Mouse (Mus musculus): ENCODE measurements around the gene Igf2bp1. TPM values are rescaled to one million over a fixed set of nuclear protein-coding genes. Genes with fewer than 3 reads are reported as not detected.
"Not testable (repeated sequence)": the region's sequence is repeated elsewhere in the genome, so short reads cannot be mapped to it uniquely, and the experiment has no call there.

The Igf2bp1 gene
- polyA plus RNA-seq, 1 experiment from 2014 or later: 78.7 TPM

DNA sequence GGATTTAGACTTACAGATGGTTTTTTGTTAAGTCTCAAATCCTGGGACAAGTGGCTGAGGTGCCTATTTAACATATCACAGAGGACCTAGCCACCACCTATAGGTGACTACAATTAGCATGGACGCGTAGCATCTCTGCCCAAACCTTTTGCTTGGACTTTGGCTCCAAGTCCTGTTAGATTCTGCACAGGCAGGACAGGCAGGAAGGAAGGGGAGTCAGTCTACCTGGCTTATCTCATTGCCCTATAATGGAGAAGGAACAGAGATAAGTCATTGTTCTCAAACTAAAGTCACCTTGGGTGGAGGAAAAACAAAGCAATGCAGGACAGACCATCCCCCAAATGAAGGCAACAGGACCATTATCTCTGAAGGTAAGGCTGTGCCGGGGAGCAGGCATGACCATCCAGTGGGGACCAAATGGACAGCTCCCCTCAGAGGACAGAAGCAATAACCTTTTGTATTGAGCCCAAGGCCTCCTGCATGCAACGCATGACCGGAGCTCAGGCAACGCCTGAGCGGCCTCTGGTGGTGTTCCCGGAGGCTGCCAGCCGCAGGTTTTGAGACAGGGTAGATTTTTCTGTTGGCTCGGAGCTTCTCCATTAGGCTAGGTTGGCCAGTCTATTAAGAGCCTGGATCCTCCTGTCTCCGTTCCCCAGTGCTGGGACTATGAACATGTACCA lies 65.8 kb downstream of the Igf2bp1 start:
- no peaks in the 10 kb centered on the region for H3K4me1 ChIP-seq (ENCODE audit: control insufficient read depth, insufficient read depth, low read length)
- no peak overlapping the region for H3K4me3 ChIP-seq (ENCODE audit: low read depth, low read length)
- H3K36me3 ChIP-seq (replicated peaks; ENCODE audit: control insufficient read depth, insufficient read depth, low read depth, low read length): no peaks in the 10 kb centered on the region
- H3K9me3 ChIP-seq (replicated peaks; ENCODE audit: control insufficient read depth, low read length): no peaks in the 10 kb centered on the region
- H3K27ac ChIP-seq (replicated peaks; ENCODE audit: low read depth, low read length): no peak overlapping the region
- 35% methylated on average over 11 of the region's 11 CpGs for WGBS
- no peaks in the 10 kb centered on the region for H3K27me3 ChIP-seq (ENCODE audit: control insufficient read depth, insufficient read depth, low read length)
- DNase-seq (ENCODE audit: low spot score): no peak
- no peak overlapping the region for H3K9ac ChIP-seq (replicated peaks; ENCODE audit: low read length)
- H3K4me2 ChIP-seq (ENCODE audit: low read depth, low read length): no peak overlapping the region
- ATAC-seq (replicated peaks; ENCODE audit: insufficient number of reproducible peaks, low FRiP score, low TSS enrichment, low read depth): no peak

DNA sequence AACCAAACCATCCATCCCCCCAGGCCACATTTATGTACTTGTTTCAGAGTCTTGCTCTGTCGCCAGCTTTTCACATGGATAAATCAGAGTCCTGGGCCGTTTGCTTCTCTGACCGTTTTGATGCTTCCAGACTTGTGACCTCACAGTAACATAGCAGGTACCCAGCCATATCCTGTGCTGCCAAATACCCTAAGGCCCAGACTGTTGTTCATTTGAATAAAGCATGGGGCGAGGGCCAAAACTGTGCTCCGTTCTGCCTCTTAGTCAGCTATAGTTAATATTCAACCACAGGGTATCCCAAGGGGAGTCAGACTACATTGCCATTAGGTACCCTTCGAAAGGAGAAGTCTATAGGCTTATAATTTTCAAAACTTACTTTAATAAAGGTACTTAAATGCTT lies 69.3 kb downstream of the Igf2bp1 start:
- H3K36me3 ChIP-seq (replicated peaks; ENCODE audit: control insufficient read depth, insufficient read depth, low read depth, low read length): no peaks in the 10 kb centered on the region
- H3K27ac ChIP-seq (replicated peaks; ENCODE audit: low read depth, low read length): no peak overlapping the region
- H3K4me1 ChIP-seq (ENCODE audit: control insufficient read depth, insufficient read depth, low read length): no peaks in the 10 kb centered on the region
- no peak overlapping the region for H3K4me2 ChIP-seq (ENCODE audit: low read depth, low read length)
- 85% methylated on average over 6 of the region's 6 CpGs for WGBS
- no peak for DNase-seq (ENCODE audit: low spot score)
- H3K9me3 ChIP-seq (replicated peaks; ENCODE audit: control insufficient read depth, low read length): no peaks in the 10 kb centered on the region
- ATAC-seq (replicated peaks; ENCODE audit: insufficient number of reproducible peaks, low FRiP score, low TSS enrichment, low read depth): no peak
- no peaks in the 10 kb centered on the region for H3K27me3 ChIP-seq (ENCODE audit: control insufficient read depth, insufficient read depth, low read length)
- H3K9ac ChIP-seq (replicated peaks; ENCODE audit: low read length): no peak overlapping the region
- no peak overlapping the region for H3K4me3 ChIP-seq (ENCODE audit: low read depth, low read length)

DNA sequence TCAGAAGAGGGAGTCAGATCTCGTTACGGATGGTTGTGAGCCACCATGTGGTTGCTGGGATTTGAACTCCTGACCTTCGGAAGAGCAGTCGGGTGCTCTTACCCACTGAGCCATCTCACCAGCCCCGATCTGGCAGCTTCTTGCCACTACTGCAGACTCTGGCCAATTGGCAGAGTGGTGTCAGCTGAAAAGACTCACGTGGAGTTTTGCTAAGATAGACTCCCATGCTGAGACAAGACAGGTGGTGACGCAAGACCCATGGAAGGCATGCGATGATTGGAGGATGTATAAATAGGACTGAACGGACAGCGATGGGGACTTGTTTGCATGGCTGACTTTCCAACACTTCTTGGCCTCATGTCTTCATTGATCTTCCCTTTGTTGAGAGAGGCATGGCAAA lies 73.6 kb downstream of the Igf2bp1 start:
- H3K36me3 ChIP-seq (replicated peaks; ENCODE audit: control insufficient read depth, insufficient read depth, low read depth, low read length); H3K9ac ChIP-seq (replicated peaks; ENCODE audit: low read length); DNase-seq (ENCODE audit: low spot score); H3K4me3 ChIP-seq (ENCODE audit: low read depth, low read length); ATAC-seq (replicated peaks; ENCODE audit: insufficient number of reproducible peaks, low FRiP score, low TSS enrichment, low read depth); H3K4me1 ChIP-seq (ENCODE audit: control insufficient read depth, insufficient read depth, low read length); H3K9me3 ChIP-seq (replicated peaks; ENCODE audit: control insufficient read depth, low read length); H3K27ac ChIP-seq (replicated peaks; ENCODE audit: low read depth, low read length); H3K4me2 ChIP-seq (ENCODE audit: low read depth, low read length); H3K27me3 ChIP-seq (ENCODE audit: control insufficient read depth, insufficient read depth, low read length): not testable (repeated sequence)
- 87% methylated on average over 8 of the region's 10 CpGs for WGBS

DNA sequence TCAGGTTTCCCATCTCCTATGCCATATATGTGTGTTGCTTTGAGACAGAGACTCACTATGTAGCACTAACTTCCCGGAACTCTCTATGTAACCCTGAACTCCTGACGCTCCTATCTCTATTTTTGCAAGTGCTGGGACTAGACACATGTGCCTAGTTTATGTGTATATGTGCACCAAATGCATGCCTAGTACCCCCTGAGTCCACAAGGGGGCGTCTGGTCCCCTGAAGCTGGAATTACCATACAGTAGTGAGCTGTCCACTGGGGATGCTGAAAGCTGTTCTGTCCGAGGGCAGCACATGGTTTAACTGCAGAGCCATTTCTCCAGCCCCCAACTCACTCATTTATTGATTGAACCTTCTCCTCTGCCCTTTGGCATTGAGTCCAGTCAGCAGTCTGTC lies 79.3 kb downstream of the Igf2bp1 start:
- Histone ChIP-seq H3K4me3 (ENCODE audit: low read depth, low read length) (no peak overlapping the region), H3K9me3 (replicated peaks; ENCODE audit: control insufficient read depth, low read length) (no peaks in the 10 kb centered on the region), H3K4me2 (ENCODE audit: low read depth, low read length) (no peak overlapping the region), H3K27me3 (ENCODE audit: control insufficient read depth, insufficient read depth, low read length) (no peaks in the 10 kb centered on the region), H3K9ac (replicated peaks; ENCODE audit: low read length) (no peak overlapping the region), H3K36me3 (replicated peaks; ENCODE audit: control insufficient read depth, insufficient read depth, low read depth, low read length) (no peaks in the 10 kb centered on the region), H3K27ac (replicated peaks; ENCODE audit: low read depth, low read length) (no peak overlapping the region), H3K4me1 (ENCODE audit: control insufficient read depth, insufficient read depth, low read length) (no peaks in the 10 kb centered on the region)
- ATAC-seq (replicated peaks; ENCODE audit: insufficient number of reproducible peaks, low FRiP score, low TSS enrichment, low read depth) (no peak), DNase-seq (ENCODE audit: low spot score) (no peak)
- WGBS: 69% methylated on average over 4 of the region's 4 CpGs

DNA sequence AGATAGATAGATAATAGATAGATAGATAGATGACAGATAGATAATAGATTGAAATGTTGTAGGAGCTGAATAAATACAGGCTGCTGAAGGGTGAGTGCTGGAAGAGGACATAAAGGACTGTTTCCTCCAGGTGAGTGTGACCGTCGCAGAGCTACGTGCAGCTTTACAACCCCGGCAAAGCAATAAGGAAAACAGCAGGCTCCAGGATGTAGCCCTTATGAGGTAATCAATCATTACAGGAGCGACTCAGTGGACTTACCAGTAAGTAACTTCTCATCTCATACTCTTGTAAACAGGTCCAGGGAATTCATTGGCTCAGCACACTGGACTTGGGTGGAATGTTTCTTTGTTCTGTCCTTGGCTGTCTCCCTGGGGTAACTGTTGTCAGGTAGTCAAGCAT lies 79.8 kb downstream of the Igf2bp1 start:
- Histone ChIP-seq H3K36me3 (replicated peaks; ENCODE audit: control insufficient read depth, insufficient read depth, low read depth, low read length) (no peaks in the 10 kb centered on the region), H3K27me3 (ENCODE audit: control insufficient read depth, insufficient read depth, low read length) (no peaks in the 10 kb centered on the region), H3K4me2 (ENCODE audit: low read depth, low read length) (no peak overlapping the region), H3K27ac (replicated peaks; ENCODE audit: low read depth, low read length) (no peak overlapping the region), H3K9ac (replicated peaks; ENCODE audit: low read length) (no peak overlapping the region), H3K4me1 (ENCODE audit: control insufficient read depth, insufficient read depth, low read length) (no peaks in the 10 kb centered on the region), H3K9me3 (replicated peaks; ENCODE audit: control insufficient read depth, low read length) (no peaks in the 10 kb centered on the region), H3K4me3 (ENCODE audit: low read depth, low read length) (no peak overlapping the region)
- no peak for DNase-seq (ENCODE audit: low spot score)
- no peak for ATAC-seq (replicated peaks; ENCODE audit: insufficient number of reproducible peaks, low FRiP score, low TSS enrichment, low read depth)
- 90% methylated on average over 5 of the region's 5 CpGs for WGBS

DNA sequence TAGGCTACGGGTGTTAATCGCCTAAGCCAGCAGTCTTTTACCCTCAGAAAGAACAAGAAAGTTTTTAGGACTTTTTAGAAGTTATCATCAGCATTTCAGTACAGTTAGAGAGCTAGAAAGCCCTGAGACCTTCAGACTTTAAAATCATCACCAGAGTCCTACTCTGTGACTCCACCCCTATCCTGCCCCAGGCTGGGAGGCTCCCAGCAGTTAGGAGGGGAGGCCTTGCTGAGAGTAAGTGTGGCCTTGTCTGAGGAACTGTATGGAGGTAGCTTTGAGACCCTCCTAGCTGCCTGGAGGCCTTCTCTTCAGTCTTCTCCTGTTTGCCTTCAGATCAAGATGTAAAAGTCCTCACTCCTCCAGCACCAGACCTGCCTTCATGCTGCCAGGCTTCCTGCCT lies 81.5 kb downstream of the Igf2bp1 start:
- no peak overlapping the region for H3K9ac ChIP-seq (replicated peaks; ENCODE audit: low read length)
- H3K4me1 ChIP-seq (ENCODE audit: control insufficient read depth, insufficient read depth, low read length): no peaks in the 10 kb centered on the region
- no peaks in the 10 kb centered on the region for H3K9me3 ChIP-seq (replicated peaks; ENCODE audit: control insufficient read depth, low read length)
- DNase-seq (ENCODE audit: low spot score): no peak
- H3K4me2 ChIP-seq (ENCODE audit: low read depth, low read length): no peak overlapping the region
- WGBS: 12% methylated on average over 2 of the region's 2 CpGs
- H3K27me3 ChIP-seq (ENCODE audit: control insufficient read depth, insufficient read depth, low read length): peaks cover 2% of the 10 kb centered on the region; the same call in 1 of the 2 replicates
- ATAC-seq (replicated peaks; ENCODE audit: insufficient number of reproducible peaks, low FRiP score, low TSS enrichment, low read depth): no peak
- H3K4me3 ChIP-seq (ENCODE audit: low read depth, low read length): no peak overlapping the region
- H3K27ac ChIP-seq (replicated peaks; ENCODE audit: low read depth, low read length): no peak overlapping the region
- no peaks in the 10 kb centered on the region for H3K36me3 ChIP-seq (replicated peaks; ENCODE audit: control insufficient read depth, insufficient read depth, low read depth, low read length)

DNA sequence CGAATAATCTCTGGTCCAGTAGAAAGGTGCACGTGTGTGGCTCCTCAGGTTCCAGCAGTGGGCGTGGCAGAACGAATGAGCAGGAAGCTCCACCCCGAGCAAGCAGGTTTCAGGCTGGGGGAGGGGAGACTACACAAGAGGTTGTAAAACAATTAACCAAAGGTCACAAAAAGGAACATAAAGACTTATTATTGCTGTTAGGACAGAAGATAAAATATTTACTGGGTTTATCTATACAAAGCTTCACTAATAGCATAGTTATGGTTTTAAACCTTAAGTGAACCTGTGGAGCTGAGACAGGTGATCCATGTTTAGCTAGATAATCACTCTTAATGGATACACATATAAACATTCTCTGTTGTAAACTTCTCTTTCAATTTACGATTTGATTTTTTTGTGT lies 82.3 kb downstream of the Igf2bp1 start:
- H3K9me3 ChIP-seq (replicated peaks; ENCODE audit: control insufficient read depth, low read length); H3K9ac ChIP-seq (replicated peaks; ENCODE audit: low read length); H3K4me1 ChIP-seq (ENCODE audit: control insufficient read depth, insufficient read depth, low read length); H3K4me3 ChIP-seq (ENCODE audit: low read depth, low read length); H3K36me3 ChIP-seq (replicated peaks; ENCODE audit: control insufficient read depth, insufficient read depth, low read depth, low read length); H3K27ac ChIP-seq (replicated peaks; ENCODE audit: low read depth, low read length); H3K4me2 ChIP-seq (ENCODE audit: low read depth, low read length); H3K27me3 ChIP-seq (ENCODE audit: control insufficient read depth, insufficient read depth, low read length); DNase-seq (ENCODE audit: low spot score); ATAC-seq (replicated peaks; ENCODE audit: insufficient number of reproducible peaks, low FRiP score, low TSS enrichment, low read depth): not testable (repeated sequence)
- WGBS: under 1% methylated on average over 3 of the region's 6 CpGs

DNA sequence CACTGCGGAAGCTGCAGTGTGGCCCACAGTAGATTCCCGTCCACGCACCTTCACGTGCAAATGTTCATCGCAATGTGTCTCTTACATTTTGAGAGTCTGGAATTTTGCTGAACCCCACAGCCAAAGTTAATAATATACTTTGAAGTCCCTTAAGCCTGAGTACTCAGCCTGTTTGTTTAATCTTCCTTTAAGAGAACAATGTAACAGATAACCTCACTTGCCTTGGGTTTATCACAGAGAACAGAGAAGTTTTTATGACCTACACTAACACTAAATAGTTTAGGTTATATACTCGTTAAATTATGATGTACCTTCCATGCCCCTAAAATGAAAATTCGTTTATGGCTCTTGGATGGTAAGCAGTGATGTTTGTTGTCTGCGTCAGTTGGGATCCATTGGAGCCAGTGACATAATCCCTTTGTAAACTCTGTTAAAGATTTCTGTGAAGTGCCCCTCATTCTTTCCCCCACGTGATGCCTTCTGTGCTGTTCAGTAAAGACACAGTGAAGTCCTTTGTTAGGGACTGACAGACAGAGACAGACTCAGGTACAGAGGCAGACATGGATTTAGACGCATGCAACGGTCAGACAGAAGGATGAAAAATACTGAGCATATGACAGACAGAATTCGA lies 83.6 kb downstream of the Igf2bp1 start:
- ATAC-seq (replicated peaks; ENCODE audit: insufficient number of reproducible peaks, low FRiP score, low TSS enrichment, low read depth): no peak
- H3K27me3 ChIP-seq (ENCODE audit: control insufficient read depth, insufficient read depth, low read length): peaks cover 9% of the 10 kb centered on the region
- 65% methylated on average over 12 of the region's 12 CpGs for WGBS
- H3K36me3 ChIP-seq (replicated peaks; ENCODE audit: control insufficient read depth, insufficient read depth, low read depth, low read length): no peaks in the 10 kb centered on the region
- DNase-seq (ENCODE audit: low spot score): no peak
- no peaks in the 10 kb centered on the region for H3K4me1 ChIP-seq (ENCODE audit: control insufficient read depth, insufficient read depth, low read length)
- H3K9ac ChIP-seq (replicated peaks; ENCODE audit: low read length): no peak overlapping the region
- H3K4me3 ChIP-seq (ENCODE audit: low read depth, low read length): no peak overlapping the region
- no peaks in the 10 kb centered on the region for H3K9me3 ChIP-seq (replicated peaks; ENCODE audit: control insufficient read depth, low read length)
- no peak overlapping the region for H3K4me2 ChIP-seq (ENCODE audit: low read depth, low read length)
- no peak overlapping the region for H3K27ac ChIP-seq (replicated peaks; ENCODE audit: low read depth, low read length)
